Mouse (Mus musculus) forebrain, embryonic 13.5 days (tissue): ENCODE results near the gene Abcg3. TPM values are rescaled to one million over a fixed set of nuclear protein-coding genes. Genes with fewer than 3 reads are reported as not detected.

Source experiments
- polyA plus RNA-seq: library from polyadenylated mRNA; unstranded; fragments of >200 nt; fragmentation: Nextera tagmentation; extraction: Ambion mirVana; gene quantifications from 2 replicates; pipeline ENCODE4 v1.2.1, GENCODE M21; 2015

The Abcg3 gene
- polyA plus RNA-seq, 1 experiment from 2014 or later, result 0.30 TPM

Other genes starting within 250 kb of the Abcg3 start
- gene Zfp951, start 122.6 kb downstream of the Abcg3 start, polyA plus RNA-seq, result 2.4 and 3.4 TPM in 2 replicates
- gene Gbp9, start 156.8 kb upstream of the Abcg3 start, polyA plus RNA-seq, result 0.57 and 0.74 TPM in 2 replicates
- 0.22 and 0.33 TPM in 2 replicates for gene Gbp8, start 156.8 kb upstream of the Abcg3 start, polyA plus RNA-seq
- 0.38 and 0.83 TPM in 2 replicates for gene Gbp4, start 156.9 kb upstream of the Abcg3 start, polyA plus RNA-seq